Mouse (Mus musculus) adrenal gland, postnatal 14 days (tissue): ENCODE measurements at regions not wholly inside any gene's neighbourhood (a gene's known extent, or its start where the extent isn't known, plus 50 kb on each side); places are given as distances from the start of the nearest gene placed in this dataset.
"Not testable (repeated sequence)": the region's sequence is repeated elsewhere in the genome, so short reads cannot be mapped to it uniquely, and the experiment has no call there.

Experiments
- DNase-seq: peaks from one replicate; pipeline ENCODE4 v3.0.0; 2021; ENCODE audit warnings: mixed read lengths

- DNase-seq = no peak
These were observed 51.7 kb upstream of the Fam174b start for GRCm38 (mm10) chr7:73688451-73688850.

DNA sequence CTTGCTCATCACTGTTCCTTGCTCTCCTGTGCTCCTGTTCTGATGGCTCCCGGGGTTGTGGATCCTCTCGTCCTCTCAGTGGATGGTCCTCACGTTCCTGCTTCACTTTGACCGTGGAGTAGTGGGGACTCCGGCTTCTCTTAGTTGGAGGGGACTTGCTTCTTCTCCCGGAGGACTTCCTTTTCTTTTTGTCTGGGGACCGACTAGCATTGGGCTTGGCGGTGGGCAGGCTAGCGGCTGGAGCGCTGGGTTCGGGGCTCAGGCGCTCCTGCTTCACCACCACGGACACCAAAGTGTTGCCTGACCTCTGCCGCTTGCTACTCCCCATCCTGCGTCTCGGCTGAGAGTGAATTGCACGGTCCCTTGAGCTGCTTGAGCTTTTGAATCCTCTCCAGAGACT is 53.9 kb upstream of the Fam174b start:
- DNase-seq = not testable (repeated sequence)

DNA sequence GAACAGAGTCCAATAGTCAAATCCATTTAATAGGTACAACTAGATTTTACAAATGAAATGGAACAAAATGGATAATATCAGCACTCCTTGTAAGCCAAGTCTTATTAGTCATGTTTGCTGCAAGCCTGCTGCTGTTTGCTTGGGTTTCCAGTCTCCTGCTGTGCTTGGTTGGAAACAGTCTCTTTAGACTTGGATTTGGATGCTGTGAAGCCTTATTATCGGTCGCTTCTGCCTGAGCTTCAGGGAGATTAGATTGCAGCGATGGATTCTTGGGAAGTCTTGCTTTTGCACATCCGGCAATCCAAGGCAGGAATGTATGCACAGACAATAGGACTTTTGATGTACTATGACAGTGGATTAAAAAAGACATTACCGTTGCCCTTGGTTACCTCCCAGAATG is 57.3 kb upstream of the Fam174b start:
- DNase-seq = no peak

DNA sequence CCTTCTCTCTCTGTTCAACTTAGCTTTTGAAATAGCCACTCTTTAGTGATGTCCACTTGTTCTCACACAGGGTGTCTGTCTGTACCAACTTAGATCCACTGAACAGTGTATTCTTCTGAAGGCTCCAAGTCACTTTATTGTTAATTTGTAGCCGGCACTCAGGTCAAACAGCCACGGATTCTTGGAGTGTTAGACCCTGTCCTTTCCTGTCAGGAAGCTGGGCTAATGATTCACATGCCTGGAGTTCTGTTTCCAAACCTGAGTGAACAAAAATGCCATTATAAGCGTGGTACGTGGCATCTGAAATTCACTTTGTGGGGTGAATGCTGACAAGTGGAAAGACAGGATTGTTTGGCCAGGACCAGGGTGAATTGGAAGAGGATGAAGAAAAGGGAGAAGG is 69.5 kb upstream of the Fam174b start:
- DNase-seq = no peak

DNA sequence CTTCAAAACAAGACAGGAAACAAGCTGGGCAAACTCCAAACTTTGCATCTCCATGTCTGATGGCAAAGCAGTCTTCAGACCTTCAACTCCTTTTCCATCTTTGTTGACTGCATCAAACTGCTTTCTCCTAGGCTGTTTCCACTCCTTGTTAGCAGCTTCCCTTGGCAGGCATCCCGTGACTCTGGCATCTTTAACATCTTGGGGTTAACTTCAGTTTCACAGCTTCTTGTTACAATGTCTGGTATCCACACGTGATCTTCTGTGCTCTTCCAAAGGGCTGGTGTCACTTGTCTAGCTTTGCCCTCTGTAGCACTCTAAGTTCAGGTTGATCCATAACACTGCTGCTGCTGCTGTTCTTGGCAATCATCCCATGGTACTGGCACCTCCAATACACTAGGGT is 71.3 kb upstream of the Fam174b start:
- DNase-seq = no peak

- DNase-seq = peak; percentile 20
These were observed 73.0 kb upstream of the Fam174b start for GRCm38 (mm10) chr7:73666921-73667675.

GRCm38 (mm10) chr7:73664962-73665361 is 75.1 kb upstream of the Fam174b start:
- no peak for DNase-seq

DNA sequence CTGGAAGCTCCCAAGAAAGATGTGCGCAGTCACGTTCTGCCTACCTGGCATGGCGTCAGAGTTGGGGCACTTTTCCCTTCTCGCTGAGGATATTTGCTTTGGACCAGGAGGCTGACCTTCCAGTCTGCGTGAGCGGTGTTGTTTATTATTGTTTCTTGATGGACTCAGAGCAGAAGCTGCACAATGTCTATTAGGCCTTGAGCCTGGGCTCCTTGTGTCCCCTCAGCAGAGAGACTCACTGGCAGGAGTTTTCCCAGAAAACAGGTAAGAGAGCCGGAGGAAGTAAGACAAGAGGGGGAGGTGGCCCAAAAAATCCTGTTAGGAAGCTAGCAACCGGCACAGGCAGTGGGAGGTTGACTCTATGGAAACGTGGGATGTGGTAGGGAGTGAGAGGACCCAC is 77.6 kb upstream of the Fam174b start:
- no peak for DNase-seq

GRCm38 (mm10) chr7:73661901-73662300 is 78.2 kb upstream of the Fam174b start:
- DNase-seq = no peak

DNA sequence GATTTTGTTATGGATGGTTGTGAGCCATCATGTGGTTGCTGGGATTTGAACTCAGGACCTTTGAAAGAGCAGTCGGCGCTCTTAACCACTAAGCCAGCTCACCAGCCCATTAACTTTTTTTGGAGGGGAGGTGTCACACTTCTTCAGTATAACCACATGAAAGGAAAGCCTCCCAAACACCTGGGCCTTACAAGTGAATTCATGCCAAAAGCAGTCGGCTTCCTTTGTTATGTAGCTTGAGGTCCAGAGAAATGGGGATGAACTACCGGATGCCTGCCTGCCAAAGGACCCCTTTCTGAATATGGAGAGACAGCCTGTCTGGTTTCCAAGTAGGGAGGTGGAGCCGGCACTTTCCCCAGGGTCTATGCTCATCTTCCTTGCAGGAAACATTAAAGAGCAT is 80.6 kb upstream of the Fam174b start:
- no peak for DNase-seq

DNA sequence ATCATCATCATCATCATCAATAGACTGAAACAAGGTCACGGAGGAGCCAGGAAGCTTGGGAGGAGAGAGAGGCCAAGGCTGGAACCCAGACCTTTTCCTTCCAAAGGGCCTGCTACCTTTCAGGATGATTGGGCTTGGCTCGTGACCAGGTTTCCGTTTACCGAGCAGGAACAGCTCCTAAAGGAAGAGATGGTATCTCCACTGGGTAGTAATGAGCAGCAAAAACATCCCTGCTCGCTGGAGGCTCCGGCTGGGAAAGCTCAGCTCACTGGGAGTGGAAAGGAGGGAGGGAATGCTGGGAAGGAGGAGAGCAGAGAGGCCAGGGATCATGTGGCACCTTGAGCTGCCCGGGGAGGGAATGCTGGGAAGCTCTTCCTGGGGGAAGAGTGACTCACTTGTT is 82.8 kb upstream of the Fam174b start:
- DNase-seq = peak; percentile 54

DNA sequence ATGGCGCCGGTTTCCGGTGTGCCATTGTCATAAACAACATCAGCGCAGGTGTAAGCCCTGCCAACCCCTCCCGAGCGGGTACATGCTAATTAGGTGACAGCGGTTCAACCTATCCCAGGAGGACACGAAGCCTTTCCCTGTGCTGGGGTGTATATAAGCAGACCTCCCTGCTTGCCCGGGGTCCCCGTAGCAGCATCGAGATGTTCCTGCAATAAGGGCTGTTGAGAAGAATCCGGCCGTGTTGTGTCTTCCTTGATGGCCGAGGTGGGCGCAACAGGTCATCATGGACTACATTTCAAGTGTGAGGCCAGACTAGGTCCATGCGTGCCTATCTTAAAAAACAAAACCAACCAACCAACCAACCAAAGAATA is 83.7 kb upstream of the Fam174b start:
- DNase-seq = not testable (repeated sequence)

DNA sequence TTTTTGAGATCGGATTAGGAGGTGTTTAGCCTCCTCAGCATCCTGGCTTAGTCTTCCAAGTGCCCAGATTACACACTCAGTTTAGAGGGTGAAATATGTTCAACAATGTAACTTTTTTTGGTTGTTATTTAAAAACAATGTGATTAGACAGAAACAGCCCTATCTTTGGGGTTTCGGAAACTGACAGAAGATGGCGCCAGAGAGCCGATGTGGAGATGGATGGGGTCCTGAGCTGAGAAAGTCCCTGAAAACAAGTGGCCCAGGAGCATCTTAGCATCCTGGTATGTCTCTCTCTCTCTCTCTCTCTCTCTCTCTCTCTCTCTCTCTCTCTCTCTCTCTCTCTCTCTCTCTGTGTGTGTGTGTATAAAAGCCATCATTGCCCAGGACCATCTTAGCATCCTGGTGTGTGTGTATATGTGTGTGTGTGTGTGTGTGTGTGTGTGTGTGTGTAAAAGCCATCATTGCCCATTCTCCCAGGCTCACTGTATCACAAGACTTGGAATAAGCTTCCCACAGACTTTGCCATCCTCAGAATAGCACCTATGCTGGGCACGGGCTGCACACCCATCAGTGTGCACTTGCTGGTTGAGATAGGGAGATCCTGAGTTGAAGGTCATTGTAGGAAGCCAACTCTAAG is 84.2 kb upstream of the Fam174b start:
- DNase-seq = peak; percentile 81

DNA sequence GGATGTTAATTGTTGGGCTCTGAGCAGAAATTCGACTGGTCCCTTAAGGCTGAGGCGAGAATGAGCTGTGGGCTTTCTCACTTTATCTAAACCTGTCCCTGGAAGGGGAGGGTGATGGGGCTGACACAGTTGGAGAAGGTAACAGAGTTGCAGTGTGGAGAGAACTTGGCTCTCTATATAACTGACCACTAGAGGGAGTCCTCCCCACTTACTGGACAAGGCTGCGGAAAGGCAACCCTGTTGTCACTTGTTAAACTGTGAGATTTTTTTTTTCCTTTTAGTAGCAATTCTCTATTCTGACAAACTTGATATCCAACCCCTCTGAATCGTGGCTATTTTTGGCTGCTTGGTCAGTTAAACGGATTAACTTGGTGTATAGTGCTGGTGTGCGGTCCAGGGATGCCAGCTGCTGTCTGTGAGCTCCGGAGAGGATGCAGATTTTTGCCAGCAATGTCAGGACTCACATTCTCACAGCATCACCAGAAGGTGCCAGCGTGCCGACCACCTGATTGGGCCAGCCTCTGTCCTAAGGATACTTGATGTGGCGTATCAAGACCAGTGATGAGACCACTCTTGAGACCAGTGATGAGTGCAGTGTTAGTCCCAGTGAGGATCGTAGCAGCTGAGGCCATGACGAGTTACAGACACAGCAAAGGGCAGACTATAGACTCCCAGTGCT is 85.8 kb upstream of the Fam174b start:
- DNase-seq = peak; percentile 59

- DNase-seq = no peak
These were observed 89.2 kb upstream of the Fam174b start for GRCm38 (mm10) chr7:73650909-73651308.

- peak; percentile 88 for DNase-seq
These were observed 92.1 kb upstream of the Fam174b start for GRCm38 (mm10) chr7:73648010-73648409.

- no peak for DNase-seq
These were observed 93.0 kb upstream of the Fam174b start for GRCm38 (mm10) chr7:73647140-73647539.

GRCm38 (mm10) chr7:73646711-73647110 is 93.4 kb upstream of the Fam174b start:
- no peak for DNase-seq

- no peak for DNase-seq
These were observed 95.7 kb upstream of the Fam174b start for GRCm38 (mm10) chr7:73644362-73644904.

- DNase-seq = no peak
These were observed 96.1 kb upstream of the Fam174b start for GRCm38 (mm10) chr7:73643993-73644335.

DNA sequence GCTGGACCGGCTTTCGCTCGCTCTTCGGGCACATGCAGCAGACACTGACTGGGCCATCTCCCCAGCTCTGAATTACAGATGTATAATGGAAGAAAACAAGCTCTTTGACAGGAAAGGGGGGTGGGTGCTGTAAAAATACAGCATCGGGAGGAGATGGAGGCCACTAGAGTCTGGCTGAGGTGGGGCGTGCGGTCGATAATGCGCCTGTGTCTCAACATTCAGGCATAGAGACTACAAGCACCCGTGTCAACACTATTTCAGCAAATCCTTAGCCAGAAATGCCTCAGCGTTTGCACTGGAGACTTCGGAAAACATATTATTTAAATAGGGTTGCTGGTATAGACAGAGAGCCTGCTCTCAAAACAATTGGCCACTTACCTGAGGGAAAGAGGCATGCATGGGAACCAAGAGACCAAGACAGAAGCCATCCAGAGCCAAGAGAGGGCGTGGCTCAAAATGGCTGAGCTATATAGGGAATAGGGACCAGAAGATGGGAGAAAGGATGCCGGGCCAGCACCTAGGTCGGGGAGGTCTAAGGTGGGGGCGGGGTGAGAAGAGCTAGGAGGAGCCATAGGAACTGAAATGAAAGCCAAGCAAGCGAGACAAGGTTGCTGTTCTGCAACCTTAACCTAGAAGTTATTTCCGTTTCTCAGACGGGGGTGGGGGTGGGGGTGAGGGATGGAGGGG is 96.7 kb upstream of the Fam174b start:
- DNase-seq = no peak

DNA sequence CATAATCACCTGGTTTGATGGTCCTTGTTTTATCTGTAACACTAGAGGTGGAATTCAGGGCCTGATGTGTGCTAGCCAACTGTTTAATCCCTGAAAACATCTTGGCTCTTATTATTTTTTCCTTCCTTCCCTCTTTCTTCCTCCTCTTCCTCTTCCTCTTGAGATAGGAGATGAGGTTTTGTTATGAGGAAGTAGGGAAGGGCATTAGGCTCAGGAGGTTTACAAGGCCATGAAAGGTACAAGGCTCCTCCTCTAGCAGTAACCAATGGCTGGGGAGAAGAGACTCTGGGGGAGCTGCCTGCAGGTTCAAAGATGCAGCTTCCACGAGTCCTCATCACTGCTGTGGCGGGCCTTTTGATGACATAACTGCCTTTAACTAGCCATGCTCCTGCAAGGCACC is 98.6 kb upstream of the Chd2 start:
- no peak for DNase-seq

DNA sequence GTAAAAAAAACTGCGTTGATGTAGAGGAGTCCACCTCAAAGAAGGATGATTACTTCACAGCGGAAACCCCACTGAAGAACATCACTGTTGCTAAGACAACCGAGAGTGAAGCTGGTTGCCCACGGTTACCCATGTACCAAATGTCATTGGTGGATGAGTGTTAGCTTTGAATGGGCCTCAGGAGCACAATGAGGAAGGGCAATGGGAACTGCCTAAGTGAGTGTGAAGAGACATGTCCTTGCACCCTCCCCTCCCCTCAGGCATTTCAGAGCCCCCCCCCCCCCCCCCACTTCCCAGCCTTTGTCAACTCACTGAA is 96.1 kb upstream of the Chd2 start:
- DNase-seq = no peak
